ENCODE assay signal across 25 mouse cellular contexts in genomic region chr9:56662946-56663345, GRCm38 (mm10).
DNase-seq lines count a peak whose midpoint lies in the region; ATAC-seq lines count a peak whose summit lies in the region.
"Had no signal": no experiment of that assay in that cellular context is flagged by ENCODE, and none has a peak within 500 bp of the region (broad histone marks: within the 10 kb centered on the region; RNA-seq: fewer than 3 reads in every experiment).

No protein-coding gene starts in this region.

- no peak for ATAC-seq in forebrain, embryonic 15.5 days (replicated peaks)
- ATAC-seq: midbrain, embryonic 16.5 days had no signal

- DNase-seq in forebrain, embryonic 10.5 days (ENCODE audit: extremely low spot score, low spot score): no peak
- peak; percentile 69 for DNase-seq in layer of hippocampus, adult 9-11 months
- DNase-seq in layer of hippocampus, adult 8-10 months (ENCODE audit: low spot score in 2 of 2): no peak
- peak; percentile 83 for DNase-seq in brain, adult 2 months (ENCODE audit: low read depth, low spot score)
- DNase-seq in right cerebral cortex, adult 2 months (ENCODE audit: low spot score in 2 of 2): peak; percentile 67 to 69
- DNase-seq in adrenal gland, postnatal 4 days (ENCODE audit: low spot score in 2 of 2): no peak
- DNase-seq in cerebellum, adult 9-11 months: no peak
- DNase-seq: adrenal gland, postnatal 14 days; cerebellum, adult 11 months; cerebellum, postnatal 10 days; gastrocnemius, adult 2 months; heart, postnatal 36 days; kidney, adult 11 months; kidney, postnatal 10 days; lung, postnatal 4 days; retina, postnatal 1 day; thymus, postnatal 14 days had no signal

- H3K27me3 ChIP-seq in forebrain, embryonic 15.5 days: no peaks in the 10 kb centered on the region
- no peaks in the 10 kb centered on the region for H3K27me3 ChIP-seq in forebrain, embryonic 10.5 days (ENCODE audit: poor library complexity, severe bottlenecking)
- H3K27me3 ChIP-seq: neural tube, embryonic 13.5 days had no signal

- H3K4me3 ChIP-seq in forebrain, embryonic 15.5 days: no peak overlapping the region
- no peak overlapping the region for H3K4me3 ChIP-seq in forebrain, embryonic 10.5 days
- H3K4me3 ChIP-seq: embryonic facial prominence, embryonic 12.5 days; erythroblast, embryonic 14.5 days; gastrocnemius, adult 2 months; heart, embryonic 15.5 days; hindbrain, embryonic 13.5 days; myocyte; neural tube, embryonic 13.5 days had no signal

- H3K9me3 ChIP-seq in forebrain, embryonic 15.5 days: no peaks in the 10 kb centered on the region
- no peaks in the 10 kb centered on the region for H3K9me3 ChIP-seq in forebrain, embryonic 10.5 days
- H3K9me3 ChIP-seq: embryonic facial prominence, embryonic 12.5 days; heart, embryonic 15.5 days; hindbrain, embryonic 13.5 days; neural tube, embryonic 13.5 days had no signal

- peaks cover 36% of the 10 kb centered on the region for H3K4me1 ChIP-seq in forebrain, embryonic 15.5 days
- H3K4me1 ChIP-seq in forebrain, embryonic 10.5 days: peaks cover 5% of the 10 kb centered on the region; the same call in 1 of the 2 replicates
- H3K4me1 ChIP-seq: embryonic facial prominence, embryonic 12.5 days; heart, embryonic 15.5 days had no signal

- 0 out of 2 replicates have a peak overlapping the region, but pooled peaks have one; percentile 5 for H3K27ac ChIP-seq in forebrain, embryonic 15.5 days (replicated peaks)
- no peak overlapping the region for H3K27ac ChIP-seq in forebrain, embryonic 10.5 days
- H3K27ac ChIP-seq: embryonic facial prominence, embryonic 12.5 days; gastrocnemius, adult 2 months; heart, embryonic 15.5 days; hindbrain, embryonic 13.5 days; neural tube, embryonic 13.5 days had no signal

- no peak overlapping the region for H3K9ac ChIP-seq in forebrain, embryonic 15.5 days (replicated peaks)
- H3K9ac ChIP-seq: embryonic facial prominence, embryonic 12.5 days; heart, embryonic 15.5 days; hindbrain, embryonic 13.5 days; neural tube, embryonic 13.5 days had no signal

- 59% methylated on average over 7 of the region's 7 CpGs for WGBS in forebrain, embryonic 15.5 days
- 82% methylated on average over 7 of the region's 7 CpGs for WGBS in forebrain, embryonic 10.5 days

- H3K4me2 ChIP-seq in forebrain, embryonic 15.5 days (replicated peaks): no peak overlapping the region
- H3K4me2 ChIP-seq: embryonic facial prominence, embryonic 12.5 days; heart, embryonic 15.5 days; hindbrain, embryonic 13.5 days; neural tube, embryonic 13.5 days had no signal

- no peaks in the 10 kb centered on the region for H3K36me3 ChIP-seq in forebrain, embryonic 15.5 days
- H3K36me3 ChIP-seq in forebrain, embryonic 10.5 days (replicated peaks): no peaks in the 10 kb centered on the region
- H3K36me3 ChIP-seq: embryonic facial prominence, embryonic 12.5 days; heart, embryonic 15.5 days; hindbrain, embryonic 13.5 days; neural tube, embryonic 13.5 days had no signal

Comparison
In these comparisons a context has a peak if more than half of its experiments do, and no peak if none do; other contexts are left out.
1. DNase-seq: peak in layer of hippocampus, adult 9-11 months (single experiment), brain, adult 2 months (single experiment) and right cerebral cortex, adult 2 months (2 of 2); none in forebrain, embryonic 10.5 days (single experiment), layer of hippocampus, adult 8-10 months (0 of 2), adrenal gland, postnatal 4 days (0 of 2) and cerebellum, adult 9-11 months (single experiment).